Mouse (Mus musculus) MEL (cell line): ENCODE measurements around the gene Aifm1. TPM values are rescaled to one million over a fixed set of nuclear protein-coding genes. Genes with fewer than 3 reads are reported as not detected.

ENCODE experiments used
- DNase-seq: peaks from one replicate; pipeline ENCODE4 v3.0.0; 2011; ENCODE audit warnings: low read depth, low spot score
- H3K27ac ChIP-seq: 2 replicates; pipeline ENCODE4 v1.5.1; 2012; ENCODE audit warnings: low read depth, mild to moderate bottlenecking, control low read depth, low read length, moderate library complexity; ENCODE audit not compliant: control insufficient read depth
- H3K27me3 ChIP-seq, 2 experiments: fragments of 150-350 bp in 1 of 2; sonication (generic) in 1 of 2; 2 replicates each; pipeline ENCODE4 v1.6.1; 2012; ENCODE audit warnings: low read length in 2 of 2, mild to moderate bottlenecking in 2 of 2, improper control_type of control experiment in 1 of 2, moderate library complexity in 1 of 2; ENCODE audit not compliant: insufficient read depth in 2 of 2, control insufficient read depth in 1 of 2
- H3K36me3 ChIP-seq, 2 experiments: 2 replicates each; pipeline ENCODE4 v1.6.1; 2012 to 2014; ENCODE audit warnings: low read length in 2 of 2, improper control_type of control experiment in 1 of 2, inconsistent platforms in 1 of 2, mild to moderate bottlenecking in 1 of 2; ENCODE audit not compliant: insufficient read depth in 2 of 2, control insufficient read depth in 1 of 2
- H3K4me1 ChIP-seq, 2 experiments: fragments of 150-350 bp in 1 of 2; sonication (generic) in 1 of 2; 2 replicates each; pipeline ENCODE4 v1.6.1; 2012; ENCODE audit warnings: low read length in 2 of 2, improper control_type of control experiment in 1 of 2, mild to moderate bottlenecking in 1 of 2; ENCODE audit not compliant: insufficient read depth in 2 of 2, control insufficient read depth in 1 of 2
- H3K4me3 ChIP-seq, 2 experiments: fragments of 150-350 bp in 1 of 2; sonication (generic) in 1 of 2; 2 replicates each; pipeline ENCODE4 v1.5.1; 2012; ENCODE audit warnings: low read depth in 2 of 2, low read length in 2 of 2, mild to moderate bottlenecking in 2 of 2, moderate library complexity in 2 of 2, control low read depth in 1 of 2, improper control_type of control experiment in 1 of 2; ENCODE audit not compliant: control insufficient read depth in 1 of 2, insufficient read depth in 1 of 2
- H3K79me2 ChIP-seq: 2 replicates; pipeline ENCODE4 v1.6.1; 2012; ENCODE audit warnings: mild to moderate bottlenecking, low read length, moderate library complexity; ENCODE audit not compliant: control insufficient read depth, poor library complexity, insufficient read depth
- H3K9ac ChIP-seq: 2 replicates; pipeline ENCODE4 v1.6.1; 2012; ENCODE audit warnings: low read depth, mild to moderate bottlenecking, control low read depth, low read length, moderate library complexity; ENCODE audit not compliant: control insufficient read depth, poor library complexity, severe bottlenecking
- H3K9me3 ChIP-seq: fragments of 150-350 bp; sonication (generic); replicated peaks from 2 replicates; pipeline ENCODE4 v1.6.1; 2012; ENCODE audit warnings: mild to moderate bottlenecking, low read length, improper control_type of control experiment, moderate library complexity; ENCODE audit not compliant: insufficient read depth
- CTCF ChIP-seq, 3 experiments: IDR thresholded peaks in 2 of 3; conservative IDR thresholded peaks in 1 of 3; 2 replicates each; pipeline ENCODE4 v1.5.1; 2011 to 2012; ENCODE audit warnings: low read length in 3 of 3, low read depth in 2 of 3, mild to moderate bottlenecking in 2 of 3, improper control_type of control experiment in 1 of 3, inconsistent platforms in 1 of 3, mixed read lengths in 1 of 3, moderate library complexity in 1 of 3; ENCODE audit not compliant: control insufficient read depth in 1 of 3, insufficient read depth in 1 of 3, poor library complexity in 1 of 3, severe bottlenecking in 1 of 3
- E2F4 ChIP-seq: IDR thresholded peaks from 2 replicates; pipeline ENCODE4 v1.6.1; 2011; ENCODE audit warnings: low read depth, low read length, improper control_type of control experiment, borderline replicate concordance
- ELF1 ChIP-seq: IDR thresholded peaks from 2 replicates; pipeline ENCODE4 v1.6.1; 2014; ENCODE audit warnings: low read depth, mild to moderate bottlenecking, inconsistent platforms, low read length, improper control_type of control experiment, moderate library complexity
- EP300 ChIP-seq, 2 experiments: IDR thresholded peaks; 2 replicates each; pipeline ENCODE4 v1.6.1; 2011; ENCODE audit warnings: improper control_type of control experiment in 2 of 2, low read length in 2 of 2, low read depth in 1 of 2, mild to moderate bottlenecking in 1 of 2
- ETS1 ChIP-seq: IDR thresholded peaks from 2 replicates; pipeline ENCODE4 v1.6.1; 2012; ENCODE audit warnings: low read depth, mild to moderate bottlenecking, inconsistent platforms, low read length, improper control_type of control experiment, moderate library complexity
- GABPA ChIP-seq: IDR thresholded peaks from 2 replicates; pipeline ENCODE4 v1.6.1; 2012; ENCODE audit warnings: low read depth, mild to moderate bottlenecking, inconsistent platforms, low read length, improper control_type of control experiment, moderate library complexity
- GATA1 ChIP-seq: IDR thresholded peaks from 2 replicates; pipeline ENCODE4 v1.6.1; 2011; ENCODE audit warnings: low read depth, low read length, improper control_type of control experiment
- HCFC1 ChIP-seq: IDR thresholded peaks from 2 replicates; pipeline ENCODE4 v1.6.1; 2012; ENCODE audit warnings: low read depth, mild to moderate bottlenecking, inconsistent platforms, low read length, improper control_type of control experiment, moderate library complexity
- MAFK ChIP-seq: IDR thresholded peaks from 2 replicates; pipeline ENCODE4 v1.6.1; 2011; ENCODE audit warnings: low read depth, mild to moderate bottlenecking, low read length, improper control_type of control experiment, borderline replicate concordance
- MEF2A ChIP-seq: IDR thresholded peaks from 2 replicates; pipeline ENCODE4 v1.6.1; 2014; ENCODE audit warnings: low read depth, mild to moderate bottlenecking, inconsistent platforms, low read length, improper control_type of control experiment; ENCODE audit not compliant: poor library complexity, insufficient replicate concordance, severe bottlenecking; ENCODE audit errors: extremely low read depth
- MXI1 ChIP-seq: IDR thresholded peaks from 2 replicates; pipeline ENCODE4 v1.6.1; 2011; ENCODE audit warnings: mild to moderate bottlenecking, low read depth, low read length, improper control_type of control experiment
- NELFE ChIP-seq: IDR thresholded peaks from 2 replicates; pipeline ENCODE4 v1.6.1; 2011; ENCODE audit warnings: low read depth, low read length, improper control_type of control experiment
- NRF1 ChIP-seq: IDR thresholded peaks from 2 replicates; pipeline ENCODE4 v1.6.1; 2014; ENCODE audit warnings: low read depth, mild to moderate bottlenecking, inconsistent platforms, low read length, improper control_type of control experiment, moderate library complexity; ENCODE audit not compliant: poor library complexity, insufficient read depth, severe bottlenecking
- POLR2A ChIP-seq, 2 experiments: IDR thresholded peaks; 2 replicates each; pipeline ENCODE4 v1.6.1; 2011 to 2012; ENCODE audit warnings: low read length in 2 of 2, mild to moderate bottlenecking in 2 of 2, control low read depth in 1 of 2, improper control_type of control experiment in 1 of 2, low read depth in 1 of 2, moderate library complexity in 1 of 2; ENCODE audit not compliant: control insufficient read depth in 1 of 2, insufficient read depth in 1 of 2, poor library complexity in 1 of 2
- POLR2AphosphoS5 ChIP-seq: IDR thresholded peaks from 2 replicates; pipeline ENCODE4 v1.6.1; 2012; ENCODE audit warnings: low read depth, borderline replicate concordance, mild to moderate bottlenecking, inconsistent platforms, low read length, moderate library complexity, mixed read lengths
- RAD21 ChIP-seq: IDR thresholded peaks from 2 replicates; pipeline ENCODE4 v1.6.1; 2011; ENCODE audit warnings: mild to moderate bottlenecking, low read depth, low read length, improper control_type of control experiment
- SIN3A ChIP-seq: IDR thresholded peaks from 2 replicates; pipeline ENCODE4 v1.6.1; 2012; ENCODE audit warnings: low read length, improper control_type of control experiment, inconsistent platforms
- SMC3 ChIP-seq: IDR thresholded peaks from 2 replicates; pipeline ENCODE4 v1.6.1; 2011; ENCODE audit warnings: low read depth, low read length, improper control_type of control experiment
- TAL1 ChIP-seq: IDR thresholded peaks from 2 replicates; pipeline ENCODE4 v1.6.1; 2012; ENCODE audit warnings: mild to moderate bottlenecking, inconsistent platforms, low read length, moderate library complexity, mixed read lengths
- UBTF ChIP-seq: IDR thresholded peaks from 2 replicates; pipeline ENCODE4 v1.6.1; 2012; ENCODE audit warnings: low read depth, mild to moderate bottlenecking, inconsistent platforms, low read length, improper control_type of control experiment, moderate library complexity, borderline replicate concordance; ENCODE audit not compliant: insufficient read depth
- USF1 ChIP-seq: IDR thresholded peaks from 2 replicates; pipeline ENCODE4 v1.6.1; 2014; ENCODE audit warnings: low read depth, mild to moderate bottlenecking, inconsistent platforms, low read length, improper control_type of control experiment, moderate library complexity
- USF2 ChIP-seq, 2 experiments: IDR thresholded peaks; 2 replicates each; pipeline ENCODE4 v1.6.1; 2011 to 2012; ENCODE audit warnings: improper control_type of control experiment in 2 of 2, low read length in 2 of 2, borderline replicate concordance in 1 of 2, inconsistent platforms in 1 of 2, low read depth in 1 of 2, mild to moderate bottlenecking in 1 of 2; ENCODE audit not compliant: insufficient read depth in 1 of 2
- ZC3H11A ChIP-seq: IDR thresholded peaks from 2 replicates; pipeline ENCODE4 v1.6.1; 2012; ENCODE audit warnings: low read depth, mild to moderate bottlenecking, inconsistent platforms, low read length, improper control_type of control experiment
- ZMIZ1 ChIP-seq: IDR thresholded peaks from 2 replicates; pipeline ENCODE4 v1.6.1; 2012; ENCODE audit warnings: low read depth, mild to moderate bottlenecking, inconsistent platforms, low read length, improper control_type of control experiment, moderate library complexity
- ZNF384 ChIP-seq: IDR thresholded peaks from 2 replicates; pipeline ENCODE4 v1.6.1; 2012; ENCODE audit warnings: low read depth, mild to moderate bottlenecking, inconsistent platforms, low read length, improper control_type of control experiment
- polyA plus RNA-seq, 2 experiments: library from polyadenylated mRNA; stranded (reverse) in 1 of 2; unstranded in 1 of 2; fragments of >175 nt in 1 of 2; fragments of >200 nt in 1 of 2; gene quantifications; 2 replicates each; pipeline versions ENCODE4 v1.2.1 to v1.2.4; 2012; ENCODE audit warnings: low replicate concordance in 2 of 2, low read depth in 1 of 2; ENCODE audit not compliant: insufficient read length in 2 of 2, insufficient read depth in 1 of 2, missing spikeins in 1 of 2
- total RNA-seq: library from RNA; depleted of rRNA; stranded (reverse); fragments of 300-350 nt; gene quantifications from 2 replicates; pipeline ENCODE4 v1.2.3, GENCODE M21; 2012

Gene Aifm1
- total and polyA plus RNA-seq, 3 experiments: 69.1 to 99.1 TPM; not detected in 1

GRCm38 (mm10) chrX:48513166-48513807 lies at the start of gene Aifm1 (continued):
- TF ChIP-seq POLR2AphosphoS5: no peak
- TF ChIP-seq TAL1: no peak
- TF ChIP-seq NELFE: peak; percentile 55

- no peak overlapping the region for H3K27ac ChIP-seq
- H3K79me2 ChIP-seq: no peaks in the 10 kb centered on the region
- peak; percentile 84 for TF ChIP-seq RAD21
- TF ChIP-seq MEF2A: no peak
- TF ChIP-seq POLR2AphosphoS5: no peak
- no peak for TF ChIP-seq POLR2A (IDR thresholded peaks at IDR 0.05; ENCODE audit: control insufficient read depth in 1 of 2, insufficient read depth in 1 of 2, low read depth in 1 of 2, low read length in 2 of 2, poor library complexity in 1 of 2)
- TF ChIP-seq ZC3H11A: peak; percentile 67
- 0 out of 2 replicates have a peak, but pooled peaks have one; percentile 21 for TF ChIP-seq SIN3A
- peak; percentile 74 to 88 (median 84) for TF ChIP-seq CTCF (IDR thresholded peaks at IDR 0.05 in 2 of 3, conservative IDR thresholded peaks at IDR 0.05 in 1 of 3; ENCODE audit: control insufficient read depth in 1 of 3, insufficient read depth in 1 of 3, low read depth in 2 of 3, low read length in 3 of 3, poor library complexity in 1 of 3, severe bottlenecking in 1 of 3)
- peak; percentile 73 for TF ChIP-seq SMC3
- TF ChIP-seq ZMIZ1: no peak
- TF ChIP-seq NRF1: no peak
- no peaks in the 10 kb centered on the region for H3K36me3 ChIP-seq
- no peak overlapping the region for H3K9ac ChIP-seq
- H3K4me3 ChIP-seq: no peak overlapping the region
- no peaks in the 10 kb centered on the region for H3K4me1 ChIP-seq
- no peaks in the 10 kb centered on the region for H3K27me3 ChIP-seq
- DNase-seq: peak; percentile 76
- H3K9me3 ChIP-seq: no peaks in the 10 kb centered on the region
Measured at GRCm38 (mm10) chrX:48532175-48532574, 18.8 kb upstream of the Aifm1 start.

- Histone ChIP-seq H3K27me3 (no peaks in the 10 kb centered on the region), H3K9ac (no peak overlapping the region), H3K36me3 (no peaks in the 10 kb centered on the region), H3K27ac (no peak overlapping the region), H3K9me3 (no peaks in the 10 kb centered on the region), H3K4me1 (no peaks in the 10 kb centered on the region; a peak in 1 of 4 replicates), H3K79me2 (no peaks in the 10 kb centered on the region), H3K4me3 (no peak overlapping the region)
- TF ChIP-seq ZMIZ1 (no peak), MXI1 (no peak), GABPA (no peak), USF1 (no peak), CTCF (IDR thresholded peaks at IDR 0.05 in 2 of 3, conservative IDR thresholded peaks at IDR 0.05 in 1 of 3; ENCODE audit: control insufficient read depth in 1 of 3, insufficient read depth in 1 of 3, low read depth in 2 of 3, low read length in 3 of 3, poor library complexity in 1 of 3, severe bottlenecking in 1 of 3) (no peak), ELF1 (no peak), ZC3H11A (no peak), ZNF384 (no peak), USF2 (IDR thresholded peaks at IDR 0.05; ENCODE audit: borderline replicate concordance in 1 of 2, insufficient read depth in 1 of 2, low read depth in 1 of 2, low read length in 2 of 2) (no peak), NRF1 (no peak), EP300 (IDR thresholded peaks at IDR 0.05; ENCODE audit: low read depth in 1 of 2, low read length in 2 of 2) (no peak), E2F4 (no peak), GATA1 (no peak), ETS1 (no peak), POLR2A (IDR thresholded peaks at IDR 0.05; ENCODE audit: control insufficient read depth in 1 of 2, insufficient read depth in 1 of 2, low read depth in 1 of 2, low read length in 2 of 2, poor library complexity in 1 of 2) (no peak), MAFK (no peak), SMC3 (no peak), UBTF (no peak), POLR2AphosphoS5 (no peak), HCFC1 (no peak)
- DNase-seq: peak; percentile 38
Measured at GRCm38 (mm10) chrX:48526435-48526834, 13.1 kb upstream of the Aifm1 start.
